In genomic region chr12:11153587-11153986, GRCm38 (mm10) we compare ENCODE assay signal across 32 mouse cellular contexts. TPM values are rescaled to one million over a fixed set of nuclear protein-coding genes. Genes with fewer than 3 reads are reported as not detected.
"Had no signal": no experiment of that assay in that cellular context is flagged by ENCODE, and none has a peak within 500 bp of the region (broad histone marks: within the 10 kb centered on the region; RNA-seq: fewer than 3 reads in every experiment).

No protein-coding gene starts in this region.

- H3K36me3 ChIP-seq: heart, embryonic 13.5 days; heart, embryonic 15.5 days; hindbrain, embryonic 10.5 days; hindbrain, embryonic 12.5 days; kidney, embryonic 15.5 days; limb, embryonic 13.5 days; limb, embryonic 15.5 days; liver, embryonic 13.5 days; liver, embryonic 15.5 days had no signal

- H3K4me3 ChIP-seq: gastrocnemius, adult 2 months; heart, adult 2 months; heart, embryonic 13.5 days; heart, embryonic 15.5 days; hindbrain, embryonic 10.5 days; hindbrain, embryonic 12.5 days; kidney, embryonic 15.5 days; limb, embryonic 13.5 days; limb, embryonic 15.5 days; liver, embryonic 13.5 days; liver, embryonic 15.5 days had no signal

- H3K4me2 ChIP-seq: heart, embryonic 11.5 days; heart, embryonic 13.5 days; heart, embryonic 15.5 days; hindbrain, embryonic 12.5 days; hindbrain, embryonic 14.5 days; kidney, embryonic 15.5 days; limb, embryonic 13.5 days; limb, embryonic 15.5 days; liver, embryonic 11.5 days; liver, embryonic 13.5 days; liver, embryonic 15.5 days had no signal

- ATAC-seq: hindbrain, embryonic 16.5 days; inflammation-experienced regulatory T-cells, adult 6 months had no signal

- DNase-seq: gastrocnemius, adult 2 months; gastrocnemius, postnatal 10 days; gastrocnemius, postnatal 25 days; heart, adult 2 months; heart, postnatal 4 days; kidney, adult 11 months; kidney, adult 2 months; kidney, adult 9 months; kidney, postnatal 14 days; kidney, postnatal 36 days; layer of hippocampus, adult 9-11 months; layer of hippocampus, postnatal 36 days; left cerebral cortex, postnatal 4 days; liver, embryonic 13.5 days had no signal

- H3K27ac ChIP-seq: gastrocnemius, adult 2 months; heart, adult 2 months; heart, embryonic 13.5 days; heart, embryonic 15.5 days; hindbrain, embryonic 10.5 days; hindbrain, embryonic 12.5 days; hindbrain, embryonic 14.5 days; kidney, embryonic 15.5 days; kidney, postnatal 0 days; limb, embryonic 13.5 days; limb, embryonic 15.5 days; liver, embryonic 13.5 days; liver, embryonic 15.5 days had no signal

- H3K9ac ChIP-seq: heart, embryonic 13.5 days; heart, embryonic 15.5 days; hindbrain, embryonic 12.5 days; hindbrain, embryonic 14.5 days; kidney, embryonic 15.5 days; limb, embryonic 13.5 days; limb, embryonic 15.5 days; liver, embryonic 13.5 days; liver, embryonic 15.5 days had no signal

- H3K4me1 ChIP-seq: liver, embryonic 15.5 days had no signal

- H3K9me3 ChIP-seq: heart, embryonic 13.5 days; heart, embryonic 15.5 days; hindbrain, embryonic 10.5 days; hindbrain, embryonic 12.5 days; kidney, embryonic 15.5 days; limb, embryonic 15.5 days; liver, embryonic 13.5 days; liver, embryonic 15.5 days had no signal

RNA-seq across cellular contexts. Expression of gene Kcns3, which starts 2.7 kb away (rescaled TPM):
- polyA plus RNA-seq: inflammation-experienced regulatory T-cells, adult 6 months had no signal

RNA-seq across cellular contexts. Expression of gene Msgn1, which starts 55.2 kb away (rescaled TPM):
- polyA plus RNA-seq: frontal cortex, adult 2 months; heart, adult 2 months; heart, embryonic 11.5 days; heart, embryonic 13.5 days; heart, embryonic 15.5 days; heart, postnatal 0 days; hindbrain, embryonic 10.5 days; hindbrain, embryonic 12.5 days; hindbrain, embryonic 14.5 days; hindbrain, embryonic 16.5 days; inflammation-experienced regulatory T-cells, adult 6 months; kidney, adult 2 months; kidney, embryonic 15.5 days; kidney, postnatal 0 days; large intestine, adult 2 months; limb, embryonic 11.5 days; limb, embryonic 13.5 days; limb, embryonic 15.5 days; liver, embryonic 11.5 days; liver, embryonic 13.5 days; liver, embryonic 15.5 days had no signal
